Mouse (Mus musculus) adrenal gland, adult (tissue): ENCODE data around the gene 0610009B22Rik.
"Not testable (repeated sequence)": the region's sequence is repeated elsewhere in the genome, so short reads cannot be mapped to it uniquely, and the experiment has no call there.

Experiments
- DNase-seq, 2 experiments: peaks; one replicate each; pipeline ENCODE4 v3.0.0; 2022 to 2023; ENCODE audit warnings: low spot score in 1 of 2; ENCODE audit not compliant: inconsistent age in 2 of 2

Gene 0610009B22Rik

GRCm38 (mm10) chr11:51688330-51689328 is at the start of gene 0610009B22Rik:
Gene 0610009B22Rik (minus strand): TSS chr11:51688874.
- DNase-seq, result peak; percentile 100

- DNase-seq, result not testable (repeated sequence)
Observed at GRCm38 (mm10) chr11:51734218-51734617, 45.5 kb upstream of the 0610009B22Rik start.

- no peak for DNase-seq
Observed at GRCm38 (mm10) chr11:51732883-51733282, 44.2 kb upstream of the 0610009B22Rik start.

GRCm38 (mm10) chr11:51721066-51721465 is 32.4 kb upstream of the 0610009B22Rik start:
- DNase-seq, result peak; percentile 19 to 61

- DNase-seq, result no peak
Observed at GRCm38 (mm10) chr11:51707080-51707479, 18.4 kb upstream of the 0610009B22Rik start.

GRCm38 (mm10) chr11:51706451-51706850 is 17.8 kb upstream of the 0610009B22Rik start:
- no peak for DNase-seq

- DNase-seq, result peak in 1 of 2 experiments; percentile 54
Observed at GRCm38 (mm10) chr11:51703379-51703998, 14.8 kb upstream of the 0610009B22Rik start.

- no peak for DNase-seq
Observed at GRCm38 (mm10) chr11:51702831-51703230, 14.2 kb upstream of the 0610009B22Rik start.

GRCm38 (mm10) chr11:51694984-51695383 is 6.3 kb upstream of the 0610009B22Rik start:
- no peak for DNase-seq

GRCm38 (mm10) chr11:51690597-51690996 is 1.9 kb upstream of the 0610009B22Rik start:
- not testable (repeated sequence) for DNase-seq

- no peak for DNase-seq
Observed at GRCm38 (mm10) chr11:51689343-51689742, 669 bp upstream of the 0610009B22Rik start.

GRCm38 (mm10) chr11:51681976-51682374 is 6.7 kb downstream of the 0610009B22Rik start:
- no peak for DNase-seq

- DNase-seq, result peak; percentile 88 to 96
Observed at GRCm38 (mm10) chr11:51681324-51681975, 7.2 kb downstream of the 0610009B22Rik start.

GRCm38 (mm10) chr11:51679466-51679865 is 9.2 kb downstream of the 0610009B22Rik start:
- DNase-seq, result no peak

- no peak for DNase-seq
Observed at GRCm38 (mm10) chr11:51677737-51678418, 10.8 kb downstream of the 0610009B22Rik start.

GRCm38 (mm10) chr11:51675386-51675785 is 13.3 kb downstream of the 0610009B22Rik start:
- DNase-seq, result no peak

- DNase-seq, result peak; percentile 52 to 80
Observed at GRCm38 (mm10) chr11:51673291-51673690, 15.4 kb downstream of the 0610009B22Rik start.

- no peak for DNase-seq
Observed at GRCm38 (mm10) chr11:51671376-51671775, 17.3 kb downstream of the 0610009B22Rik start.

GRCm38 (mm10) chr11:51670846-51671245 is 17.8 kb downstream of the 0610009B22Rik start:
- no peak for DNase-seq

- not testable (repeated sequence) for DNase-seq
Observed at GRCm38 (mm10) chr11:51664747-51665146, 23.9 kb downstream of the 0610009B22Rik start.

- no peak for DNase-seq
Observed at GRCm38 (mm10) chr11:51662632-51663031, 26.0 kb downstream of the 0610009B22Rik start.
